Mouse (Mus musculus) limb, embryonic 14.5 days (tissue): Measurements from ENCODE around the gene Tes3-ps. TPM values are rescaled to one million over a fixed set of nuclear protein-coding genes. Genes with fewer than 3 reads are reported as not detected.

ENCODE experiments used
- ATAC-seq: fragments of 200-750 bp; cut with Nextera tagmentation; 2 replicates; pipeline ENCODE4 v1.8.0; 2017; ENCODE audit warnings: low read depth, moderate number of reproducible peaks, moderate TSS enrichment; ENCODE audit not compliant: low FRiP score
- DNase-seq: peaks from one replicate; pipeline ENCODE4 v3.0.0-alpha.2; 2015; ENCODE audit warnings: low spot score
- H3K27ac ChIP-seq: fragments of 300-500 bp; sonication (generic); replicated peaks from 2 replicates; pipeline ENCODE4 v1.5.1; 2014; ENCODE audit warnings: low read depth, mild to moderate bottlenecking, low read length, moderate library complexity, mixed read lengths
- H3K27me3 ChIP-seq: fragments of 300-500 bp; sonication (generic); 2 replicates; pipeline ENCODE4 v1.6.1; 2014; ENCODE audit warnings: low read length, mixed read lengths; ENCODE audit not compliant: control insufficient read depth, insufficient read depth
- H3K36me3 ChIP-seq: fragments of 300-500 bp; sonication (generic); 2 replicates; pipeline ENCODE4 v1.6.1; 2014; ENCODE audit warnings: mild to moderate bottlenecking, low read length, moderate library complexity, mixed read lengths; ENCODE audit not compliant: control insufficient read depth, insufficient read depth
- H3K4me1 ChIP-seq: fragments of 300-500 bp; sonication (generic); 2 replicates; pipeline ENCODE4 v1.6.1; 2014; ENCODE audit warnings: antibody characterized with exemption, low read length, mixed read lengths; ENCODE audit not compliant: control insufficient read depth, insufficient read depth
- H3K4me2 ChIP-seq: fragments of 300-500 bp; sonication (generic); replicated peaks from 2 replicates; pipeline ENCODE4 v1.6.1; 2014; ENCODE audit warnings: low read depth, mild to moderate bottlenecking, low read length, moderate library complexity; ENCODE audit not compliant: severe bottlenecking
- H3K4me3 ChIP-seq: fragments of 300-500 bp; sonication (generic); replicated peaks from 2 replicates; pipeline ENCODE4 v1.5.1; 2014; ENCODE audit warnings: low read length
- H3K9ac ChIP-seq: fragments of 300-500 bp; sonication (generic); 2 replicates; pipeline ENCODE4 v1.6.1; 2014; ENCODE audit warnings: mild to moderate bottlenecking, low read depth, low read length, moderate library complexity; ENCODE audit not compliant: severe bottlenecking
- H3K9me3 ChIP-seq: fragments of 300-500 bp; sonication (generic); 2 replicates; pipeline ENCODE4 v1.6.1; 2016; ENCODE audit warnings: low read length; ENCODE audit not compliant: control insufficient read depth
- POLR2A ChIP-seq: fragments of 200-500 bp; IDR thresholded peaks from 2 replicates; pipeline ENCODE4 v1.8.0; 2012; ENCODE audit warnings: inconsistent platforms, mild to moderate bottlenecking, moderate library complexity, borderline replicate concordance; ENCODE audit not compliant: insufficient read depth, insufficient read length; ENCODE audit errors: extremely low read depth
- whole genome bisulfite sequencing: fragments of 180-500 bp; shearing (Covaris S2); extraction: QIAGEN DNeasy Blood & Tissue Kit; methylation state at CpG from one replicate; pipeline ENCODE4 v1.1.7; 2014; 5-methylcytosine and 5-hydroxymethylcytosine counted together
- polyA plus RNA-seq, 2 experiments: library from polyadenylated mRNA; depleted of rRNA in 1 of 2; stranded (reverse) in 1 of 2; unstranded in 1 of 2; fragments of >200 nt; fragmentation: Nextera tagmentation in 1 of 2; extraction: Ambion mirVana in 1 of 2; gene quantifications; 2 replicates each; pipeline versions ENCODE4 v1.2.1 to v1.2.3; 2012 to 2014

The Tes3-ps gene
- polyA plus RNA-seq, 2 experiments: 0.15 to 0.58 TPM

GRCm38 (mm10) chr13:49461458-49462132, 31.5 kb upstream of the Tes3-ps start:
- H3K27ac ChIP-seq: peak overlapping the region; percentile 63
- ATAC-seq: no peak
- no peak for TF ChIP-seq POLR2A
- H3K9ac ChIP-seq: no peak overlapping the region
- H3K4me2 ChIP-seq: no peak overlapping the region
- H3K36me3 ChIP-seq: peaks cover 28% of the 10 kb centered on the region
- H3K4me3 ChIP-seq: no peak overlapping the region
- WGBS: 88% methylated on average over 15 of the region's 15 CpGs
- H3K4me1 ChIP-seq: peaks cover 21% of the 10 kb centered on the region
- no peaks in the 10 kb centered on the region for H3K27me3 ChIP-seq
- no peak for DNase-seq
- no peaks in the 10 kb centered on the region for H3K9me3 ChIP-seq

- Histone ChIP-seq H3K9me3 (no peaks in the 10 kb centered on the region), H3K36me3 (peaks cover 28% of the 10 kb centered on the region), H3K4me2 (no peak overlapping the region), H3K27me3 (no peaks in the 10 kb centered on the region), H3K4me3 (no peak overlapping the region), H3K4me1 (peaks cover 33% of the 10 kb centered on the region), H3K27ac (no peak overlapping the region), H3K9ac (no peak overlapping the region)
- DNase-seq: no peak
- WGBS: 92% methylated on average over 2 of the region's 2 CpGs
- no peak for ATAC-seq
- no peak for TF ChIP-seq POLR2A
Measured at GRCm38 (mm10) chr13:49462921-49463320, 30.2 kb upstream of the Tes3-ps start.

- no peak for TF ChIP-seq POLR2A
- Histone ChIP-seq H3K36me3 (peaks cover 21% of the 10 kb centered on the region), H3K4me3 (no peak overlapping the region), H3K27ac (peak overlapping the region; percentile 89), H3K4me1 (peaks cover 28% of the 10 kb centered on the region), H3K9ac (no peak overlapping the region), H3K9me3 (no peaks in the 10 kb centered on the region), H3K4me2 (no peak overlapping the region), H3K27me3 (no peaks in the 10 kb centered on the region)
- DNase-seq: no peak
- WGBS: 93% methylated on average over 4 of the region's 4 CpGs
- ATAC-seq: no peak
Measured at GRCm38 (mm10) chr13:49465875-49466274, 27.2 kb upstream of the Tes3-ps start.

- ATAC-seq (peak; percentile 88), DNase-seq (peak; percentile 84)
- peaks cover 28% of the 10 kb centered on the region for H3K4me1 ChIP-seq
- 23% methylated on average over 11 of the region's 11 CpGs for WGBS
- no peaks in the 10 kb centered on the region for H3K27me3 ChIP-seq
- H3K4me3 ChIP-seq: no peak overlapping the region
- TF ChIP-seq POLR2A: no peak
- no peaks in the 10 kb centered on the region for H3K9me3 ChIP-seq
- H3K4me2 ChIP-seq: no peak overlapping the region
- H3K27ac ChIP-seq: peak overlapping the region; percentile 89
- peaks cover 18% of the 10 kb centered on the region for H3K36me3 ChIP-seq
- H3K9ac ChIP-seq: no peak overlapping the region
Measured at GRCm38 (mm10) chr13:49466393-49467075, 26.6 kb upstream of the Tes3-ps start.

- DNase-seq (peak; percentile 34), ATAC-seq (peak; percentile 50; the same call in 1 of the 2 replicates)
- no peak overlapping the region for H3K4me2 ChIP-seq
- TF ChIP-seq POLR2A: no peak
- 35% methylated on average over 2 of the region's 2 CpGs for WGBS
- no peaks in the 10 kb centered on the region for H3K27me3 ChIP-seq
- H3K4me1 ChIP-seq: peaks cover 28% of the 10 kb centered on the region
- H3K9ac ChIP-seq: no peak overlapping the region
- H3K27ac ChIP-seq: peak overlapping the region; percentile 89
- H3K36me3 ChIP-seq: peaks cover 9% of the 10 kb centered on the region
- no peaks in the 10 kb centered on the region for H3K9me3 ChIP-seq
- no peak overlapping the region for H3K4me3 ChIP-seq
Measured at GRCm38 (mm10) chr13:49467585-49467984, 25.5 kb upstream of the Tes3-ps start.
